Mouse (Mus musculus) cerebellum, adult 8-10 months (tissue): Measurements from ENCODE around the gene Rptor.

Source experiments
- DNase-seq: peaks from one replicate; pipeline ENCODE4 v3.0.0; 2022

Rptor gene

GRCm38 (mm10) chr11:119692196-119692910 lies 89.6 kb downstream of the Rptor start:
- no peak for DNase-seq

GRCm38 (mm10) chr11:119692911-119693261 lies 90.2 kb downstream of the Rptor start:
- no peak for DNase-seq

- DNase-seq: no peak
These were observed 91.6 kb downstream of the Rptor start for GRCm38 (mm10) chr11:119694146-119694860.

GRCm38 (mm10) chr11:119696401-119696800 lies 93.7 kb downstream of the Rptor start:
- DNase-seq: no peak

GRCm38 (mm10) chr11:119705381-119706066 lies 102.8 kb downstream of the Rptor start:
- no peak for DNase-seq

GRCm38 (mm10) chr11:119707259-119707658 lies 104.6 kb downstream of the Rptor start:
- no peak for DNase-seq

GRCm38 (mm10) chr11:119709239-119709638 lies 106.5 kb downstream of the Rptor start:
- no peak for DNase-seq

- DNase-seq: no peak
These were observed 107.6 kb downstream of the Rptor start for GRCm38 (mm10) chr11:119710338-119710737.

- DNase-seq: no peak
These were observed 108.1 kb downstream of the Rptor start for GRCm38 (mm10) chr11:119710822-119711221.

GRCm38 (mm10) chr11:119715437-119715836 lies 112.7 kb downstream of the Rptor start:
- no peak for DNase-seq

GRCm38 (mm10) chr11:119715841-119716596 lies 113.3 kb downstream of the Rptor start:
- no peak for DNase-seq

- DNase-seq: no peak
These were observed 115.4 kb downstream of the Rptor start for GRCm38 (mm10) chr11:119718115-119718514.

GRCm38 (mm10) chr11:119720101-119721048 lies 117.7 kb downstream of the Rptor start:
- DNase-seq: no peak

- no peak for DNase-seq
These were observed 122.0 kb downstream of the Rptor start for GRCm38 (mm10) chr11:119724709-119725108.

GRCm38 (mm10) chr11:119731382-119731781 lies 128.7 kb downstream of the Rptor start:
- no peak for DNase-seq

- no peak for DNase-seq
These were observed 129.7 kb downstream of the Rptor start for GRCm38 (mm10) chr11:119732362-119732761.

- DNase-seq: peak; percentile 71
These were observed 130.4 kb downstream of the Rptor start for GRCm38 (mm10) chr11:119732961-119733656.

- peak; percentile 42 for DNase-seq
These were observed 130.9 kb downstream of the Rptor start for GRCm38 (mm10) chr11:119733657-119733990.

GRCm38 (mm10) chr11:119735152-119735551 lies 132.4 kb downstream of the Rptor start:
- no peak for DNase-seq

- no peak for DNase-seq
These were observed 136.5 kb downstream of the Rptor start for GRCm38 (mm10) chr11:119738990-119739846.
